Mouse (Mus musculus) small intestine, adult 10 weeks (tissue): ENCODE measurements around the gene Cyp3a44. TPM values are rescaled to one million over a fixed set of nuclear protein-coding genes. Genes with fewer than 3 reads are reported as not detected.

Source experiments
- polyA plus RNA-seq: library from polyadenylated mRNA; stranded (reverse); fragments of 350-450 nt; fragmentation: Illumina TruSeq; extraction: RNeasy Lipid Tissue Mini Kit (QIAGEN cat#74804); gene quantifications from one replicate; pipeline ENCODE4 v1.2.3, GENCODE M21; 2014; ENCODE audit warnings: low replicate concordance

Cyp3a44 gene
- polyA plus RNA-seq = 7.1 TPM

GRCm38 (mm10) chr5:145805796-145806195 lies at the start of gene Cyp3a44:
TSS of gene Cyp3a44 (minus strand) at chr5:145805874.

Other genes with a start within 250 kb of the Cyp3a44 start
- not detected for gene Cyp3a41b, start 221.1 kb downstream of the Cyp3a44 start, polyA plus RNA-seq
- gene Cyp3a41a, start 85.7 kb downstream of the Cyp3a44 start, polyA plus RNA-seq = 0.93 TPM
- 12,523 TPM for gene Cyp3a11, start 74.1 kb upstream of the Cyp3a44 start, polyA plus RNA-seq
- gene Cyp3a25, start 203.7 kb upstream of the Cyp3a44 start, polyA plus RNA-seq = 2,948 TPM